Mouse (Mus musculus) liver, embryonic 14.5 days (tissue): Measurements from ENCODE around the gene Wnt3.

ENCODE experiments used
- CTCF ChIP-seq: IDR thresholded peaks from 2 replicates; pipeline ENCODE4 v1.5.1; 2016; ENCODE audit warnings: antibody characterized with exemption, low read depth, control low read depth
- EP300 ChIP-seq: IDR thresholded peaks from 2 replicates; pipeline ENCODE4 v1.6.1; 2016; ENCODE audit warnings: antibody characterized with exemption, low read depth

GRCm38 (mm10) chr11:103856641-103857040 is 82.7 kb downstream of the Wnt3 start:
- TF ChIP-seq CTCF: no peak
- TF ChIP-seq EP300: no peak
